Mouse (Mus musculus): ENCODE measurements around the gene Nebl. TPM values are rescaled to one million over a fixed set of nuclear protein-coding genes. Genes with fewer than 3 reads are reported as not detected.

Gene Nebl
- polyA plus RNA-seq, 1 experiment from 2014 or later = 0.45 TPM

GRCm38 (mm10) chr2:17610259-17610658 lies 121.0 kb downstream of the Nebl start:
- H3K9me3 ChIP-seq (ENCODE audit: low read length) = no peaks in the 10 kb centered on the region
- no peak overlapping the region for H3K9ac ChIP-seq (replicated peaks)
- H3K4me3 ChIP-seq (ENCODE audit: low read depth, low read length) = no peak overlapping the region
- 39% methylated on average over 3 of the region's 3 CpGs for WGBS (ENCODE audit: insufficient replicate concordance)
- no peak overlapping the region for H3K27ac ChIP-seq (ENCODE audit: low read depth)
- no peak overlapping the region for H3K4me2 ChIP-seq (ENCODE audit: low read depth, low read length)
- 0 out of 2 replicates have a peak, but pooled peaks have one; percentile 38 for ATAC-seq
- no peaks in the 10 kb centered on the region for H3K36me3 ChIP-seq (replicated peaks; ENCODE audit: insufficient read depth, low read length)
- TF ChIP-seq EP300 (IDR thresholded peaks at IDR 0.05; ENCODE audit: low read depth) (no peak), CTCF (IDR thresholded peaks at IDR 0.05; ENCODE audit: low read depth) (no peak)
- H3K27me3 ChIP-seq (ENCODE audit: insufficient read depth, low read length) = no peaks in the 10 kb centered on the region
- DNase-seq = no peak
- H3K4me1 ChIP-seq (ENCODE audit: insufficient read depth) = no peaks in the 10 kb centered on the region

GRCm38 (mm10) chr2:17603573-17603972 lies 127.7 kb downstream of the Nebl start:
- DNase-seq (no peak), ATAC-seq (no peak)
- Histone ChIP-seq H3K27ac (ENCODE audit: low read depth) (no peak overlapping the region), H3K9ac (replicated peaks) (no peak overlapping the region), H3K4me1 (ENCODE audit: insufficient read depth) (no peaks in the 10 kb centered on the region), H3K27me3 (ENCODE audit: insufficient read depth, low read length) (no peaks in the 10 kb centered on the region), H3K36me3 (replicated peaks; ENCODE audit: insufficient read depth, low read length) (no peaks in the 10 kb centered on the region), H3K9me3 (ENCODE audit: low read length) (0 out of 2 replicates have a peak, but pooled peaks cover 4% of the 10 kb centered on the region), H3K4me3 (ENCODE audit: low read depth, low read length) (no peak overlapping the region), H3K4me2 (ENCODE audit: low read depth, low read length) (no peak overlapping the region)
- WGBS (ENCODE audit: insufficient replicate concordance) = 68% methylated on average over 4 of the region's 4 CpGs
- TF ChIP-seq CTCF (IDR thresholded peaks at IDR 0.05; ENCODE audit: low read depth) = no peak
- TF ChIP-seq EP300 (IDR thresholded peaks at IDR 0.05; ENCODE audit: low read depth) = no peak

GRCm38 (mm10) chr2:17600652-17601051 lies 130.6 kb downstream of the Nebl start:
- no peaks in the 10 kb centered on the region for H3K4me1 ChIP-seq (ENCODE audit: insufficient read depth)
- 77% methylated on average over 2 of the region's 2 CpGs for WGBS (ENCODE audit: insufficient replicate concordance)
- H3K4me2 ChIP-seq (ENCODE audit: low read depth, low read length) = no peak overlapping the region
- H3K4me3 ChIP-seq (ENCODE audit: low read depth, low read length) = no peak overlapping the region
- DNase-seq (no peak), ATAC-seq (no peak)
- no peak overlapping the region for H3K27ac ChIP-seq (ENCODE audit: low read depth)
- no peaks in the 10 kb centered on the region for H3K36me3 ChIP-seq (replicated peaks; ENCODE audit: insufficient read depth, low read length)
- no peak for TF ChIP-seq EP300 (IDR thresholded peaks at IDR 0.05; ENCODE audit: low read depth)
- no peak for TF ChIP-seq CTCF (IDR thresholded peaks at IDR 0.05; ENCODE audit: low read depth)
- H3K27me3 ChIP-seq (ENCODE audit: insufficient read depth, low read length) = no peaks in the 10 kb centered on the region
- no peak overlapping the region for H3K9ac ChIP-seq (replicated peaks)
- H3K9me3 ChIP-seq (ENCODE audit: low read length) = 0 out of 2 replicates have a peak, but pooled peaks cover 4% of the 10 kb centered on the region

GRCm38 (mm10) chr2:17599860-17600259 lies 131.4 kb downstream of the Nebl start:
- ATAC-seq (no peak), DNase-seq (no peak)
- H3K9ac ChIP-seq (replicated peaks) = no peak overlapping the region
- no peaks in the 10 kb centered on the region for H3K4me1 ChIP-seq (ENCODE audit: insufficient read depth)
- no peak overlapping the region for H3K4me2 ChIP-seq (ENCODE audit: low read depth, low read length)
- 52% methylated on average over 4 of the region's 4 CpGs for WGBS (ENCODE audit: insufficient replicate concordance)
- H3K4me3 ChIP-seq (ENCODE audit: low read depth, low read length) = no peak overlapping the region
- TF ChIP-seq CTCF (IDR thresholded peaks at IDR 0.05; ENCODE audit: low read depth) = no peak
- no peak for TF ChIP-seq EP300 (IDR thresholded peaks at IDR 0.05; ENCODE audit: low read depth)
- H3K27ac ChIP-seq (ENCODE audit: low read depth) = no peak overlapping the region
- H3K9me3 ChIP-seq (ENCODE audit: low read length) = 0 out of 2 replicates have a peak, but pooled peaks cover 4% of the 10 kb centered on the region
- no peaks in the 10 kb centered on the region for H3K27me3 ChIP-seq (ENCODE audit: insufficient read depth, low read length)
- H3K36me3 ChIP-seq (replicated peaks; ENCODE audit: insufficient read depth, low read length) = no peaks in the 10 kb centered on the region

GRCm38 (mm10) chr2:17597932-17598331 lies 133.3 kb downstream of the Nebl start:
- no peaks in the 10 kb centered on the region for H3K27me3 ChIP-seq (ENCODE audit: insufficient read depth, low read length)
- no peak for TF ChIP-seq EP300 (IDR thresholded peaks at IDR 0.05; ENCODE audit: low read depth)
- no peak for TF ChIP-seq CTCF (IDR thresholded peaks at IDR 0.05; ENCODE audit: low read depth)
- ATAC-seq (no peak), DNase-seq (no peak)
- H3K27ac ChIP-seq (ENCODE audit: low read depth) = no peak overlapping the region
- H3K36me3 ChIP-seq (replicated peaks; ENCODE audit: insufficient read depth, low read length) = no peaks in the 10 kb centered on the region
- no peak overlapping the region for H3K4me3 ChIP-seq (ENCODE audit: low read depth, low read length)
- 33% methylated on average over 2 of the region's 2 CpGs for WGBS (ENCODE audit: insufficient replicate concordance)
- H3K9me3 ChIP-seq (ENCODE audit: low read length) = no peaks in the 10 kb centered on the region
- H3K9ac ChIP-seq (replicated peaks) = no peak overlapping the region
- no peaks in the 10 kb centered on the region for H3K4me1 ChIP-seq (ENCODE audit: insufficient read depth)
- no peak overlapping the region for H3K4me2 ChIP-seq (ENCODE audit: low read depth, low read length)

GRCm38 (mm10) chr2:17589669-17590068 lies 141.6 kb downstream of the Nebl start:
- peak; percentile 87 for ATAC-seq
- DNase-seq = no peak
- Histone ChIP-seq H3K36me3 (replicated peaks; ENCODE audit: insufficient read depth, low read length) (no peaks in the 10 kb centered on the region), H3K27ac (ENCODE audit: low read depth) (no peak overlapping the region), H3K27me3 (ENCODE audit: insufficient read depth, low read length) (no peaks in the 10 kb centered on the region), H3K4me3 (ENCODE audit: low read depth, low read length) (no peak overlapping the region), H3K9me3 (ENCODE audit: low read length) (no peaks in the 10 kb centered on the region), H3K4me1 (ENCODE audit: insufficient read depth) (0 out of 2 replicates have a peak, but pooled peaks cover 5% of the 10 kb centered on the region), H3K9ac (replicated peaks) (no peak overlapping the region), H3K4me2 (ENCODE audit: low read depth, low read length) (no peak overlapping the region)
- TF ChIP-seq EP300 (IDR thresholded peaks at IDR 0.05; ENCODE audit: low read depth) = 0 out of 2 replicates have a peak, but pooled peaks have one; percentile 42
- TF ChIP-seq CTCF (IDR thresholded peaks at IDR 0.05; ENCODE audit: low read depth) = no peak
- 50% methylated on average over 3 of the region's 3 CpGs for WGBS (ENCODE audit: insufficient replicate concordance)

Measured in liver, postnatal 0 days (tissue).